Mouse (Mus musculus) mesoderm, embryonic 11.5 days (tissue): ENCODE measurements at regions not wholly inside any gene's neighbourhood (a gene's known extent, or its start where the extent isn't known, plus 50 kb on each side); places are given as distances from the start of the nearest gene placed in this dataset.
"Not testable (repeated sequence)": the region's sequence is repeated elsewhere in the genome, so short reads cannot be mapped to it uniquely, and the experiment has no call there.

Source experiments
- DNase-seq: peaks from one replicate; pipeline ENCODE4 v3.0.0-alpha.2; 2012; ENCODE audit warnings: low read depth, low spot score

DNA sequence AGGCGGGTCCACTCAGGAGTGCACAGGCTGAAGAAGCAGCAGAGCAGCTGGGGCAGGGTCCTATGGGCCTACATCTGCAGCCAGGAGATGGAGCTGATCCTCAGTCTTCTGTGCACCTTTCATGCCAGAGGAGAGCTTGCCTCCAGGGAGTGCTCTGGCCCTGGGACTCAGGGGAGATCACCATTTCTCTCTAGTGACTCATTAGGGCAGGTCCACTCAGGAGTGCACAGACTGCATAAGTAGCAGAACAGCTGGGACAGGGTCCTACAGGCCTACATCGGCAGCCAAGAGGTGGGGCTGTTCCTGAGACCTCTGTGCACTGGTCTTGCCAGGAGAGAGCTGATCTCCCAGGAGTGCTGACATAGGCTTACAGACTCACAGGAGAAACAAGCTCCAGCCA, 159.4 kb upstream of the Gm21897 start:
- no peak for DNase-seq

DNA sequence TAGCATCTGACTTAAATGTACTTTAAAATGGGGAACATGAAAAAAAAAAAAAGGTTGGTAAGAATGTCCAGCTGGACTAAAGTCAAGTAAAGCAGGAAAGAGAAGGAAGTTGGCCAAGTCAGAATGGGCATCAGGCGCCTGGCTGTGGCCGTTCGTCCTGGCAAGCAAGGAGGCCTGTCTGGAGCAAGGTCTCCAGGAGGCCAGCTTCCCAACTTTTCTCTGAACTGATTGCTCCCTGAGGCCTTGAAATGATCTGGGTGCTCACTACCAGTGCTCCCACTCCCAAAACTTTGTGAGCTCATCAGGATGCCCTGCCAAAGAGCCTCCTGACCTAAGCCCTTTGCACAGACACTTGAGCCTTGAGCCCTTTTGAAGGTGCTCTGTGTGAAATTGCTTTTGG, 141.7 kb upstream of the Gm21897 start:
- no peak for DNase-seq

GRCm38 (mm10) chr16:15185714-15186113, 131.5 kb upstream of the Gm21897 start:
- DNase-seq = no peak

GRCm38 (mm10) chr16:15194926-15195711, 122.1 kb upstream of the Gm21897 start:
- peak; percentile 93 for DNase-seq

DNA sequence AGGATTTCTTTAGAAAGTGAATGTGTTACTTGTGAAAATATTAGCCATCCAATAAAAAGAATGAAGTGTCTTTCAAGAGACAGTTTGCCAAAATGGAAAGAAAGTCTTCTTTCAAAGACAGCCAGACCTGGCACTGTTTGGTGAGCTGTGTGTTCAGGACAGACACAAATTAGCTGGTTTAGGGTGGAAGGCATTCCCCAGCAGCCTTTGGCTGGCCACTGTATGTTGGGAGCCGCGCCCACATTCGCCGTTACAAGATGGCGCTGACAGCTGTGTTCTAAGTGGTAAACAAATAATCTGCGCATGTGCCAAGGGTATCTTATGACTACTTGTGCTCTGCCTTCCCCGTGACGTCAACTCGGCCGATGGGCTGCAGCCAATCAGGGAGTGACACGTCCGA, 121.3 kb upstream of the Gm21897 start:
- not testable (repeated sequence) for DNase-seq

DNA sequence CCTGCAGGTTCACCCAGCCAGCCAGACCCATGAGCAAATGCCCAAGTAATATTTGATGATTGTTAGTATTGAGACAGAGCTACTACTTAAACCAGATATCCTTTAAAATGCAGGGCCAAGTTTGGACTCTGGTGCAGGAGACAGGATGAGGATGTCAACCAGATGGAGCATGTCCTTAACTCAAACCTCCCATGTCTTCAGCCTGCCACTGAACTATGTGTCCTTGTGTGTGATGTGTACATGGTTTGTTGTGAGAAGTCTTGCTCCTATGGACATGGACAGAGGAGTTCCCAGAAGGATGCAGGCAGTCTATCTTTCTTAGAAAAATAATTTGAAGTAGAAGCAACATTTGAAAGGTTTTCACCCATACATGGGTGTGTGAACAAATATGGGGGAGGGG, 120.4 kb upstream of the Gm21897 start:
- DNase-seq = no peak

DNA sequence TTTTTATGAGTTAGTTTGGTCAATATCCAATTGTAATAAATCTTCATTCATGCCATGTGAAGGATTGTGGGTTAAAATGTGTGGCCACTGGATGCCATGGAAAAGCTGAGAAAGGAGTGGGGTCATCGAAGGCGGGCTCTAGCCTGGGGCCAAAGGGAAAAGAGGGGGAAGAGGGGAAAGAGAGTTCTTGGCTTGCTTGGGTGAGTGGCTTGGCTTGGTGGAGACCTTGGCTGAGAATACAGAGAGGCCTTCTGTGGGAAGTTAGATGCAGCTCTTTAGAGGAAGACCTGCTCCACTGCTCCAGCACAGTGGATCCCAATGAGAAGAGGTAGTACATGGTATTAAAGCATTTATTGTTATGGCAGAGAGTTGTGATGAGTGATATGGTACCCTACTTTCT, 101.3 kb upstream of the Gm21897 start:
- no peak for DNase-seq

DNA sequence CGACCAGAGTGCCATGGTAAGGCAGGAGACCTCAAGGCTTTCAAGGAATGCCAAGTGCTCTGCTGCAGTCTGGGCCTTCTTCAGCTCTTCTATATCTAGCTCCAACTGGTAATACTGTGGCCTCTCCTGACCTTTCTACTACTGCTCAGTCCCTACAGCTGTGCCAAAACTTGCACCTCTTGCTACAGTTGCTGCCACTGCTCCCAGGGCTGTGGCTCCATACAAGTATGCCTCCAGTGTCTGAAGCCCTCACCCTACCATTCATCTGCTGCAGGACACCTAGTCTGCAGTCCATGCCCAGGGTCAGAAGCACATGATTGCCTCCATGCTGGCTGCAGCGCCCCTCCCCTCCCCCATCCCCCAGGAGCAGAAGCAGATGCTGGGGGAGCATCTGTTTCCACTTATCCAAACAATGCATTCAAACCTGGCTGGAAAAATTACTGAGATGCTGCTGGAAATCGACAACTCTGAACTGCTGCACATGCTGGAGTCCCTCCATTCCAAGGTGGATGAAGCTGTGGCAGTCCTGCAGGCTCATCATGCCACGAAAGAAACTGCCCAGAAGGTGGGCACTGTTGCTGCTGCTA, 96.2 kb upstream of the Gm21897 start:
- DNase-seq = peak; percentile 67

DNA sequence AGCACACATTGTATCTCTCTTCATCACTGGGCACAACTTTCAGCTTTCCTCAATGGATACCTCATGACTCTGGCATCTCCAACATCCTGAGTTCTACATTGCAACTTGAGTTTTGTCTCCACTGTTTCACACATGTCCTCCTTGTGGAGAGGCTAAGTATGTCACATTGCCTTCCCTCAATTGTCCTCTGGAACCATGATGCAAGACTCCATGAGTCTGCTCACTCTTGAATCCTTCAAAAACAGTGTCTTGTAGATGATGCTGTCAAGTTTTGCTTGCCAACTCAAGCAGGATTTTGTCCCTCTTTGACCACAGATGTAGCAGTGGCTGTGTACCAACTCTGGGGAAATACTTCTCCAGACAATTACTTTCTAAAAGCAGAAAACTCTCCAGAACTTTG, 79.4 kb upstream of the Gm21897 start:
- no peak for DNase-seq

DNA sequence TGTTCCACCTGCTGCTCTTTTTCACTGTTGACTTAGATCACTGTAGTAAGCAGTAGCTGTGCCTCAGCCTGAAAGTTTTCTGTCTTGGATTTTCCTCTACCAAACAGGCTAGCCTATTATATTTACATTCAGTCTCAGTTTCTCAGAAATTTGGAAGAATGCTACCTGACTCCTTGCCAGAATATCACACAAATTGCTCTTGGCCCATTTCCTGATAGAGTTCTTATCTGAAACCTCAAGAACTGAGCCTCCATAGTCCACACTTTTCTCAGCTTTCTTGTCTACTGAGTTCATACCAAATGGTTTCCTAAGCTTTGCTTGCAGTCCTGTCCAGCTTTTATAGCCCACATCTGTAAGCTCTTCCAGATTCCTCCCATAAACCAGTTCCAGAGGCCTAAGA, 78.8 kb upstream of the Gm21897 start:
- no peak for DNase-seq

DNA sequence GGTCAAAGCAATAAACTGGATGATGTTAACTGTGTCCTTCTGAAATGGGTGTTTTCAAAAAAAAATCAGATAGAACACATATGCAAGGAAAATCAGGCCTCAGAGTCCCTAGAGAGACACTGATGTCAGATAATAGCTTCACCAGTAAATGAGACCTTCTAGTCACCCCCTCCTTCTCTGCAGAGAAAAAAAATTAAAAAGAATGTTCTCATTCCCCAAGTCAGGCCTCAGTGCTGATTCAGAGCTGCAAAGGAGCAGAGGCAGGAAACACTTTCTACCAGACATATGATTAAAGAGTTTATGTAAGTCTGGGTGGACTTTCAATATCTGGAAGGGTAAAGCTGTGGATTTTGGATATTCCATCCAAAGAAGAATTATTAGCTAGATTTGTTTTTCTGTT, 67.1 kb upstream of the Gm21897 start:
- no peak for DNase-seq

- DNase-seq = no peak
Observed at GRCm38 (mm10) chr16:15251686-15252085, 65.6 kb upstream of the Gm21897 start.

- no peak for DNase-seq
Observed at GRCm38 (mm10) chr16:15252666-15253347, 64.5 kb upstream of the Gm21897 start.

- DNase-seq = no peak
Observed at GRCm38 (mm10) chr16:15253348-15253693, 63.9 kb upstream of the Gm21897 start.

DNA sequence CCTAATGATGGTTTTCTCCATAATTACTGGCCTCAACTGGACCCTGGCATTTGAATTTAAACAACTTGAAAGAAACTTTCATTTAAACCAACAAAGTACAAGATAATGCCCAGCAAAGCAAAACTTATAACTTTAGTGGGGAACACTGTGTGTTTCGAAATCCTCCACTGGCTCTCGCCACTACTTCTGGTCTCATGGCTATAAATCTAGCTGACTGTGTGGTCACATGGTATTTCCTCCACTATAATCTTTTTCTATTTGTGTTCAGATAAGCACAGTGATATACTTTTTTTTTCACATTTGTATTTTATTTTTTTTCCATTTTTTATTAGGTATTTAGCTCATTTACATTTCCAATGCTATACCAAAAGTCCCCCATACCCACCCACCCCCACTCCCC, 62.6 kb upstream of the Gm21897 start:
- DNase-seq = no peak

DNA sequence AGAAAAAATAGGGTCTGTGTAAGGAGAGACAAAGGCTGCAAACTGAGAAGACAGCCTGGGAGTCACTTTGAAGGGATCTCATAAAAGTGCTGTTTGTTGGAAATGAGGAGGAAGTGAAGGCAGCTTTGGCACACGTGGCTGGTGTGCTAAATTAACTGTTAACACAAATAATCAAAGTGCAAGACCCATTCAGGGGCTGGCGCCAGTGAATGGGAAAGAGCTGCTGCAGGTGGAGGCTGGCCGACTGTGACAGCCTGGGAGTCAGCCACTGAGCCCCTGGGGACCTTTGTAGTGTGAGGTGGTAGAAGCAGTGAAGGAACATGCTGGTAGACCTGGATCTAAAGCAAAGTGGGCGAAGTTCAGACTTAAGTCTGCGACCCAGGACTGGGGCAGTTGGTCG, 57.8 kb upstream of the Gm21897 start:
- peak; percentile 17 for DNase-seq

DNA sequence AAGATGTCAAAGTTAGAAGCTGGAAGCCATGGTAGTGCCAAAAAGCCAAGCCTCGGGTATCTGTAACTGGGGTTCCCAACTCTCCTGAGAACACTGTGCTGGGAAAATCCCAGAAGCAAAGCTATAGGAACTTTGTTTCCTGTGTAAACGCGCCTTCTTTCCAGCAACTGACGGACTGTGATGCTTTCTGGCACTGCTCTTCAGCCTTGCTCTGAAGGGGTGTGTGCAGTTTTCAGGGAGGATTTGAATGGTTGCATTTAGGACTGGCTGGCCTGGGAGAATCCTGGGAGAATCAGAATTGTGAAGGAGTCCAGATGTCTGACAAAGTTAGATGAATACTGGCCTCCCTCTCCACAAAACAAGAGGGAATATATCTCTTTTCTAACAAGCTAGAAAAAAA, 57.2 kb upstream of the Gm21897 start:
- DNase-seq = no peak
